Mouse (Mus musculus): ENCODE measurements around the gene 4933427D14Rik. TPM values are rescaled to one million over a fixed set of nuclear protein-coding genes. Genes with fewer than 3 reads are reported as not detected.
"Not testable (repeated sequence)": the region's sequence is repeated elsewhere in the genome, so short reads cannot be mapped to it uniquely, and the experiment has no call there.

4933427D14Rik gene
- polyA plus RNA-seq, 1 experiment from 2014 or later: 13.9 TPM

DNA sequence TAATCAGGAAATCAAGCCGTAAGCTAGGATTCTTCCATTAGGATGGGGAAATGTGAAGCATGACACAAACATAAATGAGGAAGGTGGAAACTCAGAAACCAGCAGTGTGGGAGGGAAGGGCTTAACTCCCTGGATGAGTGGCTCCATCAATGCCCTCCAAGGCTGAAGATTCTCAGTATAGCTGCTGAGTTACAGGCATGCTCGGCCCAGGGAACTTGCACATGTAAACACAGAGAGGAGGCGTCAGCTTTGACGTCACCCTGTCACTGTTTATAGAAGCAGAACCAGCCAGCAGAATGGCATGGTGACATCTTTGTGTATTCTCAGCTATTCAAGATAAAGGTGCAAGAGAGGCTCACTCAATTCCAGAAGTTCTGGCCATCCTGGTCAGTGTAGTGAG, 23.0 kb downstream of the 4933427D14Rik start:
- H3K9ac ChIP-seq (ENCODE audit: low read length): no peak overlapping the region
- H3K27me3 ChIP-seq (replicated peaks; ENCODE audit: control insufficient read depth, insufficient read depth, low read length): no peaks in the 10 kb centered on the region
- no peak for DNase-seq (ENCODE audit: low spot score)
- no peak overlapping the region for H3K4me2 ChIP-seq (ENCODE audit: low read length)
- H3K4me1 ChIP-seq (replicated peaks; ENCODE audit: control insufficient read depth, insufficient read depth, low read length): no peaks in the 10 kb centered on the region
- H3K4me3 ChIP-seq (ENCODE audit: low read depth, low read length): no peak overlapping the region
- ATAC-seq (replicated peaks; ENCODE audit: low FRiP score, low TSS enrichment, low read depth): no peak
- H3K36me3 ChIP-seq (ENCODE audit: control insufficient read depth, insufficient read depth, low read length): peaks cover 38% of the 10 kb centered on the region
- no peaks in the 10 kb centered on the region for H3K9me3 ChIP-seq (ENCODE audit: control insufficient read depth, low read length)
- no peak overlapping the region for H3K27ac ChIP-seq (ENCODE audit: low read depth)
- WGBS: 54% methylated on average over 4 of the region's 4 CpGs

DNA sequence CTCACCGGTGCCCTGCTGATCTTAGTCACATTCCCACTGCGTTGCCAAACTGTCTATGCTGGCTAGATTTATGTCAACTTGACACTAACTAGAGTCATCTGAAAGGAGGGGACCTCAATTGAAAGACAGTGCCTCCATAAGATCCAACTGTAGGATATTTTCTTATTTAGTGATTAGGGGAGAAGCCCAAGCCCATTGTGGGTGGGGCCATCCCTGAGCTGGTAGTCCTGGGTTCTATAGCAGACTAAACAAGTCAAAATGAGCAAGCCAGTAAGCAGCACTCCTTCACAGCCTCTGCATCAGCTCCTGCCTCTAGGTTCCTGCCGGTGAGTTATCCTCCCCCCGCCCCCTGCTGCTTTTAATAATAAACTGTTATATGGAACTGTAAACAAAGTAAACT, 26.1 kb downstream of the 4933427D14Rik start:
- Histone ChIP-seq H3K4me1 (replicated peaks; ENCODE audit: control insufficient read depth, insufficient read depth, low read length) (no peaks in the 10 kb centered on the region), H3K4me3 (ENCODE audit: low read depth, low read length) (no peak overlapping the region), H3K27me3 (replicated peaks; ENCODE audit: control insufficient read depth, insufficient read depth, low read length) (no peaks in the 10 kb centered on the region), H3K27ac (ENCODE audit: low read depth) (no peak overlapping the region), H3K9ac (ENCODE audit: low read length) (no peak overlapping the region), H3K9me3 (ENCODE audit: control insufficient read depth, low read length) (no peaks in the 10 kb centered on the region), H3K4me2 (ENCODE audit: low read length) (no peak overlapping the region), H3K36me3 (ENCODE audit: control insufficient read depth, insufficient read depth, low read length) (peaks cover 45% of the 10 kb centered on the region)
- DNase-seq (ENCODE audit: low spot score): no peak
- ATAC-seq (replicated peaks; ENCODE audit: low FRiP score, low TSS enrichment, low read depth): no peak
- 86% methylated on average over 4 of the region's 4 CpGs for WGBS

DNA sequence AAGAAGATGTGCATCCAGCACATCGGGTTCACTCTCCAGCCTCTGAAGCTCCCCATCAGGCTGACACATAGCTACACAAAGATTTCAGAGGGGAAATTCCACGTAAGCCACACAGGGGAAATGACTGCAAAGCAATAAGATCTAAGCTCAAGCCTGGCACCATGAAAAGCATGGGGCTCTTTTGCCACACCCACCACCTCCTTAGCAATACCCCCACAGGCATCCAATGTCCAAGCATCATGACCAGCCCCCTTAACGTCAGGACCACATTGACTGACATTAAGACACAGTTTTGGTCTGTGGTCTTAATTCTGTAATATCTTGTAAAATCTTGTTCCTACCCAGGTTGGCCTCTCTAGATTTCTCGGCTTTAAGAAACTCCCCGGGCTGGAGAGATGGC, 26.7 kb downstream of the 4933427D14Rik start:
- Histone ChIP-seq H3K9me3 (ENCODE audit: control insufficient read depth, low read length) (no peaks in the 10 kb centered on the region), H3K9ac (ENCODE audit: low read length) (no peak overlapping the region), H3K36me3 (ENCODE audit: control insufficient read depth, insufficient read depth, low read length) (peaks cover 50% of the 10 kb centered on the region), H3K4me1 (replicated peaks; ENCODE audit: control insufficient read depth, insufficient read depth, low read length) (no peaks in the 10 kb centered on the region), H3K27ac (ENCODE audit: low read depth) (no peak overlapping the region), H3K4me3 (ENCODE audit: low read depth, low read length) (no peak overlapping the region), H3K4me2 (ENCODE audit: low read length) (no peak overlapping the region), H3K27me3 (replicated peaks; ENCODE audit: control insufficient read depth, insufficient read depth, low read length) (no peaks in the 10 kb centered on the region)
- 90% methylated on average over 5 of the region's 5 CpGs for WGBS
- no peak for DNase-seq (ENCODE audit: low spot score)
- ATAC-seq (replicated peaks; ENCODE audit: low FRiP score, low TSS enrichment, low read depth): no peak

DNA sequence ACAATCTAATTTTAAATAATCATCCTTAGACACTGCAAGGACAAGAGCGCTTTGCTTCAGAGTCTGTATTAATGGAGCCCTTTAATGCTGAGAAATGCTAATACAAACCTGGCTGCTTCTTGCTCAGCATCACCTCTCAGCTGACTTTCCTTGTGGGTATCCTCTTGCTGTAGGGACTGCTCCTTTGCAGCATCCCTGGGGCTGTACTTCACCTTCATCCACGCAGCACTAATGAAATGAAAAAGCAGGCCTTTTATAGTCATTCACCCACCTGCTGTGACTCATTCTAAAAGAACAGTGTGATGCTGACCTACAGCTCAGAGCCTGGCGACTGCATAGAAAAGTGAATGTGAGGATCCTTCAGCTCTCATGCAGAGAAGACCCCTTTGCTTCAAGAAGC, 30.7 kb downstream of the 4933427D14Rik start:
- Histone ChIP-seq H3K27ac (ENCODE audit: low read depth) (no peak overlapping the region), H3K4me1 (replicated peaks; ENCODE audit: control insufficient read depth, insufficient read depth, low read length) (no peaks in the 10 kb centered on the region), H3K9ac (ENCODE audit: low read length) (no peak overlapping the region), H3K4me2 (ENCODE audit: low read length) (no peak overlapping the region), H3K4me3 (ENCODE audit: low read depth, low read length) (no peak overlapping the region), H3K27me3 (replicated peaks; ENCODE audit: control insufficient read depth, insufficient read depth, low read length) (no peaks in the 10 kb centered on the region), H3K36me3 (ENCODE audit: control insufficient read depth, insufficient read depth, low read length) (peaks cover 78% of the 10 kb centered on the region), H3K9me3 (ENCODE audit: control insufficient read depth, low read length) (no peaks in the 10 kb centered on the region)
- ATAC-seq (replicated peaks; ENCODE audit: low FRiP score, low TSS enrichment, low read depth): no peak
- no peak for DNase-seq (ENCODE audit: low spot score)
- WGBS: 68% methylated on average over 3 of the region's 3 CpGs

DNA sequence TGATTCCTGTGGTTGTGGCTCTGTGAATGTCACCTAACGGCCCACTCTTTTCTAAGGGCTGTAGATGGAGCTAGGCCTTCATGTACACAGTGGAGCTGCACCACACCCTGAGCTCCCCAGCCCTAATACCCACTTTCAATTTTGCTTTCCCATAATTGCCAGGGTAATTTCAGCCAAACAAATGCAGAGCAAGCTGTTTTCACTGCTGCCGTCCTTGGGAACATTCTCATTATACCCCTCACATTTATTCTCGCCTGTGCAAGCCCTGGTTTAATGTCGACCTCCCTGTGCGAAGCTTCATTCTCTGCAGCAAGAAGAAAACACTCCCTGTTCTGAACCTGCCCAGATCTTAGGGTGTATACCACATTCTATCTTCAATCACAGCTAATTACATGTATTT, 31.3 kb downstream of the 4933427D14Rik start:
- DNase-seq (ENCODE audit: low spot score): no peak
- no peaks in the 10 kb centered on the region for H3K27me3 ChIP-seq (replicated peaks; ENCODE audit: control insufficient read depth, insufficient read depth, low read length)
- H3K4me1 ChIP-seq (replicated peaks; ENCODE audit: control insufficient read depth, insufficient read depth, low read length): no peaks in the 10 kb centered on the region
- no peak overlapping the region for H3K4me3 ChIP-seq (ENCODE audit: low read depth, low read length)
- peaks cover 76% of the 10 kb centered on the region for H3K36me3 ChIP-seq (ENCODE audit: control insufficient read depth, insufficient read depth, low read length)
- H3K4me2 ChIP-seq (ENCODE audit: low read length): no peak overlapping the region
- 90% methylated on average over 5 of the region's 5 CpGs for WGBS
- ATAC-seq (replicated peaks; ENCODE audit: low FRiP score, low TSS enrichment, low read depth): no peak
- H3K9me3 ChIP-seq (ENCODE audit: control insufficient read depth, low read length): no peaks in the 10 kb centered on the region
- H3K27ac ChIP-seq (ENCODE audit: low read depth): no peak overlapping the region
- no peak overlapping the region for H3K9ac ChIP-seq (ENCODE audit: low read length)

DNA sequence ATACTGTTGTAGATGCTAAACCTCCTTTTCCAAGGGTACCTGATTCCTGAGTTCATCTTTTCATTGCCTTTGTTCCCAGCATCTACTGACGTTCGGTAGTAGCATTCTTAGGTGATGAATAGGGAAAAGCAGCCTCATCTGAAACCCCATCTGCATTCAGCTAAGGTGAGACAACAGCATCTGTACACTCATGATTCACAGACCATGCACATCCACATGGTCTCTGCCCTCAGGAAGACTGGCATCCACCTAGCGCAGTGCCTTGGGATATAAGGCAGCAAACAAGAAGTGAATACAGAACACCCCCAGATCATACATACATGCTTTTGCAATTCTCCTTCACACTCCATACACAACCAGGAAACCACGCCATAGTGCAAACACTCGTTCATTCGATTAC, 32.5 kb downstream of the 4933427D14Rik start:
- no peak for ATAC-seq (replicated peaks; ENCODE audit: low FRiP score, low TSS enrichment, low read depth)
- no peaks in the 10 kb centered on the region for H3K9me3 ChIP-seq (ENCODE audit: control insufficient read depth, low read length)
- peaks cover 78% of the 10 kb centered on the region for H3K36me3 ChIP-seq (ENCODE audit: control insufficient read depth, insufficient read depth, low read length)
- 97% methylated on average over 6 of the region's 6 CpGs for WGBS
- H3K27ac ChIP-seq (ENCODE audit: low read depth): no peak overlapping the region
- no peak overlapping the region for H3K4me3 ChIP-seq (ENCODE audit: low read depth, low read length)
- H3K4me2 ChIP-seq (ENCODE audit: low read length): no peak overlapping the region
- no peak overlapping the region for H3K9ac ChIP-seq (ENCODE audit: low read length)
- no peak for DNase-seq (ENCODE audit: low spot score)
- no peaks in the 10 kb centered on the region for H3K4me1 ChIP-seq (replicated peaks; ENCODE audit: control insufficient read depth, insufficient read depth, low read length)
- no peaks in the 10 kb centered on the region for H3K27me3 ChIP-seq (replicated peaks; ENCODE audit: control insufficient read depth, insufficient read depth, low read length)

DNA sequence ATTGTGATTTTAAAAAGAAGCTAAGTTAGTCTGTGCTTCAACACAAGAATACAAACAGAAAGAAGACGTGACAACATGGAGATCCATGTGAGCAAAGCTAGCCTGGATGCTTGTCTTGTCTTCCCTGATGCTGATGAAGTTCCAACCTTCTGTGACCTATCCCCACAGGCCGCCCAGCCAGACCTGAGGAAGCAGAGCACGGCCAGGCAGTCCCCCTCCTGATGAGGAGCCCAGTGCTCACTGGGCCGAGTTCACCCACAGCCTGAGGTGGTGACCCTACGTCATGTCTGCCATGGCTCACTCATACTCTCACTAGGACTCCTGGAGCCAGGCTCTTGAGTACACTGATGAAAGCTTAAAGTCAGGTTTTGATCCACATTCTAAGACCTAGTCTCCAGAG, 33.8 kb downstream of the 4933427D14Rik start:
- no peak overlapping the region for H3K27ac ChIP-seq (ENCODE audit: low read depth)
- peaks cover 84% of the 10 kb centered on the region for H3K36me3 ChIP-seq (ENCODE audit: control insufficient read depth, insufficient read depth, low read length)
- no peak for ATAC-seq (replicated peaks; ENCODE audit: low FRiP score, low TSS enrichment, low read depth)

DNA sequence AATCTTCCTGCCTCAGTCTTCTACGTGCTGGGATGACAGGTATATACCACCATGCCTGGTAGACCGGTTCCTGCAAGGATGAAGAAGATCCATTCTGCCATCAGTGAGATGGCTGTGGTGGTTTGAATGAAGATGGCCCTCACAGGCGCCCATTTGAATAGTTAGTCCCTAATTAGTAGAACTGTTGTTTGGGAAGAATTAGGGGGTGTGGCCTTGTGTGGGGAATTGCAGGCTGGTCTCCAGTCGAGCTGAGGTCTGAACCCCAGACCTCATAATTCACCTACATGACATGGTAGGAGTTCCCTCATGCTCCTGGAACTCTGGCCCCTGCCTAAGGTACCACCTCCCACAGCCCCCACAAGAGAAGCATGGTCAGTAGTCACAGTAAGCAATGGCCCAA, 35.4 kb downstream of the 4933427D14Rik start:
- ATAC-seq (replicated peaks; ENCODE audit: low FRiP score, low TSS enrichment, low read depth); H3K4me1 ChIP-seq (replicated peaks; ENCODE audit: control insufficient read depth, insufficient read depth, low read length); H3K4me2 ChIP-seq (ENCODE audit: low read length); H3K9ac ChIP-seq (ENCODE audit: low read length); H3K27ac ChIP-seq (ENCODE audit: low read depth); H3K27me3 ChIP-seq (replicated peaks; ENCODE audit: control insufficient read depth, insufficient read depth, low read length); H3K9me3 ChIP-seq (ENCODE audit: control insufficient read depth, low read length); H3K4me3 ChIP-seq (ENCODE audit: low read depth, low read length): not testable (repeated sequence)
- peak; percentile 43 for DNase-seq (ENCODE audit: low spot score)
- H3K36me3 ChIP-seq (ENCODE audit: control insufficient read depth, insufficient read depth, low read length): peaks cover 82% of the 10 kb centered on the region
- 69% methylated on average over 4 of the region's 4 CpGs for WGBS

More for the DNA sequence above, 33.8 kb downstream of the 4933427D14Rik start:
- Histone ChIP-seq H3K9ac (ENCODE audit: low read length) (no peak overlapping the region), H3K27me3 (replicated peaks; ENCODE audit: control insufficient read depth, insufficient read depth, low read length) (no peaks in the 10 kb centered on the region), H3K4me1 (replicated peaks; ENCODE audit: control insufficient read depth, insufficient read depth, low read length) (no peaks in the 10 kb centered on the region), H3K9me3 (ENCODE audit: control insufficient read depth, low read length) (no peaks in the 10 kb centered on the region), H3K4me2 (ENCODE audit: low read length) (no peak overlapping the region), H3K4me3 (ENCODE audit: low read depth, low read length) (no peak overlapping the region)
- 87% methylated on average over 5 of the region's 5 CpGs for WGBS
- no peak for DNase-seq (ENCODE audit: low spot score)

DNA sequence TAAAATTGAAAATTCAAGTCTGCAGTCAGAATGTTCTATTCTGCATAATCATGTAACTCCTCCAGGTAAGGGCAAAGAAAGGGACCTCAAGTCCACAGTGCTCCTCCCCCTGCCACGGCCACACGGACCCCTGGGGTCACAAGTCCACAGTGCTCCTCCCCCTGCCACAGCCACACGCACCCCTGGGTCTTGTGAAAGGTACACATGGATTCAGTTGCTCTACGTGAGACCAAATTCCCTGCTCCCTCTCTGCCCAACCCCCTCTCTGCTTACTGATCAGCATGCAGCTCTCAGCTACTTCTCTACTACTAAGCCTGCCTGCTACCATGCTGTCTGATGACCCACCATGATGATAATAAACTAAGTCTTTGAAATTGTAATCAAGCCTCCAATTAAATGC, 37.4 kb downstream of the 4933427D14Rik start:
- no peak for ATAC-seq (replicated peaks; ENCODE audit: low FRiP score, low TSS enrichment, low read depth)
- peaks cover 81% of the 10 kb centered on the region for H3K36me3 ChIP-seq (ENCODE audit: control insufficient read depth, insufficient read depth, low read length)
- 81% methylated on average over 4 of the region's 4 CpGs for WGBS

More for the DNA sequence above, 37.4 kb downstream of the 4933427D14Rik start:
- Histone ChIP-seq H3K27me3 (replicated peaks; ENCODE audit: control insufficient read depth, insufficient read depth, low read length) (no peaks in the 10 kb centered on the region), H3K9ac (ENCODE audit: low read length) (no peak overlapping the region), H3K4me3 (ENCODE audit: low read depth, low read length) (no peak overlapping the region), H3K27ac (ENCODE audit: low read depth) (no peak overlapping the region), H3K9me3 (ENCODE audit: control insufficient read depth, low read length) (no peaks in the 10 kb centered on the region), H3K4me2 (ENCODE audit: low read length) (no peak overlapping the region), H3K4me1 (replicated peaks; ENCODE audit: control insufficient read depth, insufficient read depth, low read length) (no peaks in the 10 kb centered on the region)
- peak; percentile 16 for DNase-seq (ENCODE audit: low spot score)
